Mouse (Mus musculus) forebrain, embryonic 11.5 days (tissue): ENCODE measurements around the gene Gm815. TPM values are rescaled to one million over a fixed set of nuclear protein-coding genes. Genes with fewer than 3 reads are reported as not detected.

Experiments used
- ATAC-seq: fragments of 200-750 bp; cut with Nextera tagmentation; replicated peaks from 2 replicates; pipeline ENCODE4 v1.8.0; 2017; ENCODE audit warnings: moderate TSS enrichment; ENCODE audit not compliant: low FRiP score
- DNase-seq: peaks from one replicate; pipeline ENCODE4 v3.0.0-alpha.2; 2017; ENCODE audit warnings: low spot score
- H3K27ac ChIP-seq: fragments of 300-500 bp; sonication (generic); 2 replicates; pipeline ENCODE4 v1.5.1; 2014; ENCODE audit warnings: low read depth, low read length
- H3K27me3 ChIP-seq: fragments of 300-500 bp; sonication (generic); 2 replicates; pipeline ENCODE4 v1.6.1; 2014; ENCODE audit warnings: mild to moderate bottlenecking, low read length, mixed read lengths; ENCODE audit not compliant: control insufficient read depth, insufficient read depth
- H3K36me3 ChIP-seq: fragments of 300-500 bp; sonication (generic); 2 replicates; pipeline ENCODE4 v1.6.1; 2014; ENCODE audit warnings: mild to moderate bottlenecking, low read length, moderate library complexity, mixed read lengths; ENCODE audit not compliant: control insufficient read depth, insufficient read depth
- H3K4me1 ChIP-seq: fragments of 300-500 bp; sonication (generic); replicated peaks from 2 replicates; pipeline ENCODE4 v1.6.1; 2014; ENCODE audit warnings: low read length, mixed read lengths; ENCODE audit not compliant: control insufficient read depth, insufficient read depth
- H3K4me2 ChIP-seq: fragments of 300-500 bp; sonication (generic); 2 replicates; pipeline ENCODE4 v1.6.1; 2014; ENCODE audit warnings: low read depth, mild to moderate bottlenecking, low read length, moderate library complexity, mixed read lengths; ENCODE audit not compliant: severe bottlenecking
- H3K4me3 ChIP-seq: fragments of 300-500 bp; sonication (generic); 2 replicates; pipeline ENCODE4 v1.5.1; 2014; ENCODE audit warnings: low read depth, low read length
- H3K9ac ChIP-seq: fragments of 300-500 bp; sonication (generic); 2 replicates; pipeline ENCODE4 v1.6.1; 2014; ENCODE audit warnings: low read length
- H3K9me3 ChIP-seq: fragments of 300-500 bp; sonication (generic); 2 replicates; pipeline ENCODE4 v1.6.1; 2016; ENCODE audit warnings: low read length, mixed read lengths; ENCODE audit not compliant: control insufficient read depth
- WGBS: fragments of 180-500 bp; shearing (Covaris S2); extraction: QIAGEN DNeasy Blood & Tissue Kit; methylation state at CpG from one replicate; pipeline ENCODE4 v1.1.7; 2014; 5-methylcytosine and 5-hydroxymethylcytosine counted together
- polyA plus RNA-seq: library from polyadenylated mRNA; unstranded; fragments of >200 nt; fragmentation: Nextera tagmentation; extraction: Ambion mirVana; gene quantifications from 2 replicates; pipeline ENCODE4 v1.2.1, GENCODE M21; 2014

Gm815 gene
- not detected in 2 replicates for polyA plus RNA-seq

- WGBS, result 85% methylated on average over 6 of the region's 6 CpGs
- Histone ChIP-seq H3K4me1 (no peaks in the 10 kb centered on the region), H3K4me3 (no peak within 1 kb of the TSS), H3K4me2 (no peak within 1 kb of the TSS), H3K9me3 (no peaks in the 10 kb centered on the region), H3K36me3 (no peaks in the 10 kb centered on the region), H3K27ac (no peak within 1 kb of the TSS), H3K27me3 (no peaks in the 10 kb centered on the region), H3K9ac (no peak within 1 kb of the TSS)
- no peak for ATAC-seq
- DNase-seq, result no peak
Measured at GRCm38 (mm10) chr19:26885616-26886015, at the start of gene Gm815. Gene Gm815, plus strand, starts transcription at chr19:26885881.

DNA sequence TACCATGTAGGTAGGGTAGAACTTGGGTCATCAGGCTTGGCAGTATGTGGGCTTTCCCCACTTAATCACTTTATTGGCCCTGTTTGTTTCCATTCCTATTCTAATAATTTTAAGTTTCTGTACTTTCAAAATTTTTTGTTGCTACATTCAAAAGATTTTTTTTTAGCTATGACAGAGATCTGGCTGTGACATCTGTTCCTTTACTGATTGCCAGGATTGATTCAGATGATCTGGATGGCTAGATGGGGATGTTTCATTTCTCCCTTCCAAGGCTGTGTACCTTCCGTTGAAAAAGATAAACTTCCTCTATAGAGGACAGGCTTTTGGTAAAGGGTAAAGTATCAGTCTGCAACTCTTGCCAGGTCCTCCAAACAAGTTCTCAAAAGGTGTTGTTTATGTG, 48.1 kb upstream of the Gm815 start:
- Histone ChIP-seq H3K4me1 (no peaks in the 10 kb centered on the region), H3K27me3 (no peaks in the 10 kb centered on the region), H3K9me3 (no peaks in the 10 kb centered on the region), H3K4me2 (no peak overlapping the region), H3K4me3 (no peak overlapping the region), H3K27ac (no peak overlapping the region), H3K9ac (no peak overlapping the region), H3K36me3 (no peaks in the 10 kb centered on the region)
- ATAC-seq, result no peak
- DNase-seq, result no peak
- WGBS, result 80% methylated on average over 1 of the region's 1 CpGs

- Histone ChIP-seq H3K36me3 (no peaks in the 10 kb centered on the region), H3K27me3 (no peaks in the 10 kb centered on the region), H3K9me3 (no peaks in the 10 kb centered on the region), H3K4me1 (peaks cover 12% of the 10 kb centered on the region; the same call in 1 of the 2 replicates), H3K4me2 (no peak overlapping the region), H3K27ac (peak overlapping the region; percentile 97), H3K4me3 (no peak overlapping the region), H3K9ac (no peak overlapping the region)
- no peak for DNase-seq
- no peak for ATAC-seq
- WGBS, result 89% methylated on average over 6 of the region's 6 CpGs
Measured at GRCm38 (mm10) chr19:26843896-26844295, 41.8 kb upstream of the Gm815 start.

GRCm38 (mm10) chr19:26844813-26845212, 40.9 kb upstream of the Gm815 start:
- Histone ChIP-seq H3K27me3 (no peaks in the 10 kb centered on the region), H3K4me3 (no peak overlapping the region), H3K9me3 (no peaks in the 10 kb centered on the region), H3K4me1 (peaks cover 12% of the 10 kb centered on the region; the same call in 1 of the 2 replicates), H3K27ac (peak overlapping the region; percentile 97), H3K36me3 (no peaks in the 10 kb centered on the region), H3K9ac (peak overlapping the region; percentile 67), H3K4me2 (peak overlapping the region; percentile 45; the same call in 1 of the 2 replicates)
- peak; percentile 87 for ATAC-seq
- 1% methylated on average over 8 of the region's 8 CpGs for WGBS
- peak; percentile 83 for DNase-seq

DNA sequence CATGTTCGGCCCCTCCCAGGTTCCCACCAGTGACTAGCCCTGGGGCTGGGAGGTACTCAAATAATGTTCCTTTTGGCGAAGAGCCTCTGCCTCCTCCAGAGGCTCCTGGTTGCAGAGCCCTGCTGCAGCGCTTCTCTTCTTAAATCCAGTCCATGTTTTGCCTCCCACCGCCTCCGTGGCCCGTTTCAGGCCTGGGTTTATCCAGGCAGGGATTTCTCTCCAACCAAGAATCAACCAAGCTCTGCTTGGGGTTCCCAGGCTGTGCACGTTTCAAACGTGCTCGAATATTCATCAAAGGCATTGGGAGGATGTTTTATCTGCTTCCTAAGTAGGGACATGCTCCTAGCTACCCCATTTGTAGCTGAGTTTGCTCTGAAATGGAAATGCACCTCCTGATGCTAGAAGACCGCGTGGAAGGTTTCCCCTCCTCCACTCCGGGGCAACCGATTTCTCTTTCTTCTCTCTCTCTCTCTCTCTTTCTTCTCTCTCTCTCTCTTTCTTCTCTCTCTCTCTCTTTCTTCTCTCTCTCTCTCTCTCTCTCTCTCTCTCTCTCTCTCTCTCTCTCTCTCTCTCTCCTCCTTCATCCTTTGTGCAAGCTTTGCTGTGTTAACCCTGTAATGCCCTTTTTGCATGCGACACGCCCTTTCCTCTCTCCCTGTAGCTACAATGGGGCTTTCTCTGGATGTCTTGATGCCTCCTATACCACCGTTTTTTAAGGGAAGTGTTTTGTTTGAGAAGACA, 40.2 kb upstream of the Gm815 start:
- Histone ChIP-seq H3K9me3 (no peaks in the 10 kb centered on the region), H3K27ac (peak overlapping the region; percentile 97), H3K36me3 (no peaks in the 10 kb centered on the region), H3K4me3 (peak overlapping the region; percentile 36), H3K27me3 (no peaks in the 10 kb centered on the region), H3K4me1 (peaks cover 12% of the 10 kb centered on the region; the same call in 1 of the 2 replicates), H3K9ac (peak overlapping the region; percentile 67), H3K4me2 (peak overlapping the region; percentile 45)
- WGBS, result under 1% methylated on average over 16 of the region's 16 CpGs
- peak; percentile 94 for ATAC-seq
- DNase-seq, result peak; percentile 96

DNA sequence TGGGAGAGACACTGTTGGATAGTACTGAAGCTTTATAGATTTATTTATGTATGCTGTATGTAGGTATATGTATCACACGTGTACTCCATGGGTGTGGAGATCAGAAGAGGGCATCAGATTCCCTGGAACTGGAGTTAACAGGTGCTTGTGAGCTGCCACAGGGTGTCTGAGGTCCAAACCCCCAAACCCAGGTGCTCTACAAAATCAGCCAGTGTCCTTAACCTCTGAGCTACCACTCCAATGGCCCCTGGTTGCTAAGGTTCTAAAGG, 39.7 kb upstream of the Gm815 start:
- DNase-seq (no peak), ATAC-seq (no peak)
- Histone ChIP-seq H3K9ac (peak overlapping the region; percentile 67), H3K27ac (peak overlapping the region; percentile 97), H3K9me3 (no peaks in the 10 kb centered on the region), H3K4me3 (peak overlapping the region; percentile 36), H3K36me3 (no peaks in the 10 kb centered on the region), H3K4me1 (peaks cover 12% of the 10 kb centered on the region; the same call in 1 of the 2 replicates), H3K4me2 (peak overlapping the region; percentile 45), H3K27me3 (no peaks in the 10 kb centered on the region)
- 4% methylated on average over 1 of the region's 1 CpGs for WGBS

GRCm38 (mm10) chr19:26851017-26851782, 34.5 kb upstream of the Gm815 start:
- DNase-seq (no peak), ATAC-seq (no peak)
- Histone ChIP-seq H3K9ac (no peak overlapping the region), H3K27ac (no peak overlapping the region), H3K4me3 (no peak overlapping the region), H3K27me3 (no peaks in the 10 kb centered on the region), H3K4me1 (peaks cover 7% of the 10 kb centered on the region; the same call in 1 of the 2 replicates), H3K9me3 (no peaks in the 10 kb centered on the region), H3K36me3 (no peaks in the 10 kb centered on the region), H3K4me2 (no peak overlapping the region)
- WGBS, result 84% methylated on average over 10 of the region's 10 CpGs

DNA sequence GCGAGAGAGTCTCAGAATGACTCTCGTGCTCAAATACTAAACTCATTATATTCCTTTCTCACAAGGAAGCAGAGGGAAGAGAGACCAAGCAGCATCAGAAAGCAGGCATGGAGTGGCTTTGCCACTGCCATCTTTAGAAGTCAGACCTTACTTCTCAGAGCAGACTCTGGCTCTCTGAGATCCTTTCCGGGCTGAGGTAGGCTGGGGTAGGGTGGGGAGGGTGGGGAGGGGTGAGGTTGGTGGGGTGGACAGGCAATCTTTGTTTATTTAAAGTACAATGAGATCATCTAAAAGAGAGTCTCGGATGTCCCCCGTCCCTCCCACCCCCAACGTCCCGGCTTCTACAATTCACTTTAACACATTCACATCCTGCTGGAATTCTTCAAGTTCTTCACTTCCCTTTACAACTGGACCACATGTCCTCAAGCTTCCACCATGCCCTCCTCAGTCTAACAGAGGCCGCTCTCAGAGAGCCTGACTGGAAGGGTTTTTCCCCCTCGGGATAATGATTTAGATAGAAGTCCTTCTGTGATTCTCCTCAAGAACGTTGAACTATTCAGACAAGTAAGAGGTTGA, 33.3 kb upstream of the Gm815 start:
- ATAC-seq (no peak), DNase-seq (no peak)
- H3K27me3 ChIP-seq, result no peaks in the 10 kb centered on the region
- no peak overlapping the region for H3K4me2 ChIP-seq
- H3K27ac ChIP-seq, result no peak overlapping the region
- whole genome bisulfite sequencing, result 66% methylated on average over 10 of the region's 10 CpGs
- H3K9ac ChIP-seq, result no peak overlapping the region
- H3K36me3 ChIP-seq, result no peaks in the 10 kb centered on the region
- H3K4me3 ChIP-seq, result no peak overlapping the region
- no peaks in the 10 kb centered on the region for H3K9me3 ChIP-seq
- no peaks in the 10 kb centered on the region; the same call in 1 of the 2 replicates for H3K4me1 ChIP-seq
